Mouse (Mus musculus): ENCODE results near the gene Eif3b. TPM values are rescaled to one million over a fixed set of nuclear protein-coding genes. Genes with fewer than 3 reads are reported as not detected.
"Not testable (repeated sequence)": the region's sequence is repeated elsewhere in the genome, so short reads cannot be mapped to it uniquely, and the experiment has no call there.

Eif3b gene
- total RNA-seq, 4 experiments from 2014 or later = 162 to 201 (median 183) TPM

GRCm38 (mm10) chr5:140396166-140396940 lies 22.8 kb upstream of the Eif3b start:
- DNase-seq = no peak

- DNase-seq = no peak
Measured at GRCm38 (mm10) chr5:140402640-140403270, 16.4 kb upstream of the Eif3b start.

GRCm38 (mm10) chr5:140405126-140405525 lies 14.0 kb upstream of the Eif3b start:
- no peak for DNase-seq

- no peak for DNase-seq
Measured at GRCm38 (mm10) chr5:140406666-140407065, 12.5 kb upstream of the Eif3b start.

- no peak for DNase-seq
Measured at GRCm38 (mm10) chr5:140408801-140409200, 10.3 kb upstream of the Eif3b start.

GRCm38 (mm10) chr5:140411339-140411738 lies 7.8 kb upstream of the Eif3b start:
- no peak for DNase-seq

GRCm38 (mm10) chr5:140414647-140415046 lies 4.5 kb upstream of the Eif3b start:
- DNase-seq = no peak

- DNase-seq = no peak
Measured at GRCm38 (mm10) chr5:140418106-140418488, 1.0 kb upstream of the Eif3b start.

- DNase-seq = no peak
Measured at GRCm38 (mm10) chr5:140419442-140420080, 433 bp downstream of the Eif3b start.

GRCm38 (mm10) chr5:140420616-140421015 lies 1.5 kb downstream of the Eif3b start:
- DNase-seq = no peak

- DNase-seq = no peak
Measured at GRCm38 (mm10) chr5:140425016-140425783, 6.1 kb downstream of the Eif3b start.

GRCm38 (mm10) chr5:140439117-140439516 lies 20.0 kb downstream of the Eif3b start:
- DNase-seq = not testable (repeated sequence)

GRCm38 (mm10) chr5:140441406-140441805 lies 22.3 kb downstream of the Eif3b start:
- no peak for DNase-seq

- DNase-seq = no peak
Measured at GRCm38 (mm10) chr5:140444012-140444411, 24.9 kb downstream of the Eif3b start.

- no peak for DNase-seq
Measured at GRCm38 (mm10) chr5:140445345-140445744, 26.2 kb downstream of the Eif3b start, which contains the start of gene Gm4869. Gene Gm4869 (plus strand): TSS chr5:140445645.

- no peak for DNase-seq
Measured at GRCm38 (mm10) chr5:140446054-140446453, 26.9 kb downstream of the Eif3b start.

- no peak for DNase-seq
Measured at GRCm38 (mm10) chr5:140454488-140454887, 35.4 kb downstream of the Eif3b start.

- no peak for DNase-seq
Measured at GRCm38 (mm10) chr5:140455466-140455865, 36.3 kb downstream of the Eif3b start.

GRCm38 (mm10) chr5:140461476-140461875 lies 42.3 kb downstream of the Eif3b start:
- DNase-seq = no peak

GRCm38 (mm10) chr5:140463151-140463550 lies 44.0 kb downstream of the Eif3b start:
- peak; percentile 39 for DNase-seq

GRCm38 (mm10) chr5:140464943-140465342 lies 45.8 kb downstream of the Eif3b start:
- DNase-seq = no peak

- no peak for DNase-seq
Measured at GRCm38 (mm10) chr5:140472336-140472735, 53.2 kb downstream of the Eif3b start.

GRCm38 (mm10) chr5:140481458-140481857 lies 62.3 kb downstream of the Eif3b start:
- DNase-seq = no peak

Data from adrenal gland, adult 8-10 months (tissue).